Mouse (Mus musculus) spleen, embryonic (tissue): ENCODE data around the gene Nrl.

Experiments
- CTCF ChIA-PET: fragments of 350-600 bp; sonication (Branson Sonifier 250); formaldehyde crosslinking; loops from one replicate; lab custom pipeline; 2022; lab: Charles Lee

Gene Nrl

GRCm38 (mm10) chr14:55491291-55491833, 33.4 kb downstream of the Nrl start:
- CTCF ChIA-PET: no interaction called here

- CTCF ChIA-PET: interaction anchor here (0.7 kb wide), 1 partner anchor 95 kb away, joined by 7 read pairs; the partner anchor contains the start of gene Emc9
Observed at GRCm38 (mm10) chr14:55490361-55491201, 34.2 kb downstream of the Nrl start, which contains the start of gene Carmil3. Carmil3 (plus strand) TSS chr14:55490651.

- CTCF ChIA-PET: no interaction called here
Observed at GRCm38 (mm10) chr14:55486836-55487235, 37.9 kb downstream of the Nrl start.

- CTCF ChIA-PET: no interaction called here
Observed at GRCm38 (mm10) chr14:55484430-55485085, 40.2 kb downstream of the Nrl start.

GRCm38 (mm10) chr14:55479629-55480028, 45.2 kb downstream of the Nrl start:
- CTCF ChIA-PET: interaction anchor here (0.6 kb wide), 1 partner anchor 368 kb away, joined by 21 read pairs; no protein-coding TSS in a partner anchor

- CTCF ChIA-PET: interaction anchor here (0.5 to 0.6 kb wide), 3 partner anchors 47 to 372 kb away, joined by 3 to 21 read pairs (median 5); partner anchors contain the start of gene Ap1g2
Observed at GRCm38 (mm10) chr14:55478651-55479599, 45.9 kb downstream of the Nrl start, which contains the start of gene Dhrs4. Dhrs4 (plus strand) TSS chr14:55478758.

- CTCF ChIA-PET: interaction anchor here (0.6 kb wide), 1 partner anchor 371 kb away, joined by 3 read pairs; the partner anchor contains the start of gene Ap1g2
Observed at GRCm38 (mm10) chr14:55477829-55478228, 47.0 kb downstream of the Nrl start.

- CTCF ChIA-PET: no interaction called here
Observed at GRCm38 (mm10) chr14:55477421-55477820, 47.4 kb downstream of the Nrl start.

GRCm38 (mm10) chr14:55475654-55476053, 49.1 kb downstream of the Nrl start:
- CTCF ChIA-PET: no interaction called here

- CTCF ChIA-PET: no interaction called here
Observed at GRCm38 (mm10) chr14:55470806-55471205, 54.0 kb downstream of the Nrl start.

- CTCF ChIA-PET: no interaction called here
Observed at GRCm38 (mm10) chr14:55469821-55470220, 55.0 kb downstream of the Nrl start.

- CTCF ChIA-PET: no interaction called here
Observed at GRCm38 (mm10) chr14:55469041-55469440, 55.7 kb downstream of the Nrl start.
